Mouse (Mus musculus) yolk sac, embryonic 10.5 days (tissue): ENCODE data around the gene BC003965.
A peak's percentile ranks its signal among the peaks of the same experiment; 100 is the strongest.

ENCODE experiments used
- DNase-seq: peaks from one replicate; pipeline ENCODE4 v3.0.0-alpha.2; 2017; ENCODE audit warnings: low spot score

The BC003965 gene

DNA sequence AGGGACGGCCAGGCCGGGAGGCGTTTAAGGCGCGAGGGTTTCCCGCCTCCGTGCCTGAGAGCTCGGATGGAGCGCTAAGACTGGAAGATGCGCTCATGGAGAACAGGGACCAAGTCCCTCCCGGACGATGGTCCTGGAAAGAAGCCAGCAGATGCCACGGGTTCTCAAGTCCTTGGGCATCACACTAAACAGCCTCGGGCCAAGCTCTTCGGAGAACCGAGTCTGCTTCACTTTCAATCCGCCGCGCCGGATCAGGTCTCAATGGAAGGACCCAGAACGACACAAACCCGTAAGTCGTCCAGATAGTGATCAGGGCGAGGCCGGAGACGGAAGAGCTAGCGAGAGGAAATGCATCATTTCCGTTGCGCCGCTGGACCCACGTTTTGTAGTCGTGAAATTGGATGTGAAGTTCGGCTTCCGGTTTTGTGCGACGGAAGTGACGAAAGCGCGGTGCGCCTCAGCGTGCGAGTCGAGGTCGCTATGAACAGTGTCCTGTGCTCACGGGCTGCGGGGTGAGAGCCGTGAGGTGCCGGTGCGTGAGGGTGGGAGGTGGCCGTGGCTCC, at the start of gene BC003965:
BC003965 (plus strand) TSS at position 426 of the 563 bp plus-strand sequence.
- peak; percentile 96 for DNase-seq

DNA sequence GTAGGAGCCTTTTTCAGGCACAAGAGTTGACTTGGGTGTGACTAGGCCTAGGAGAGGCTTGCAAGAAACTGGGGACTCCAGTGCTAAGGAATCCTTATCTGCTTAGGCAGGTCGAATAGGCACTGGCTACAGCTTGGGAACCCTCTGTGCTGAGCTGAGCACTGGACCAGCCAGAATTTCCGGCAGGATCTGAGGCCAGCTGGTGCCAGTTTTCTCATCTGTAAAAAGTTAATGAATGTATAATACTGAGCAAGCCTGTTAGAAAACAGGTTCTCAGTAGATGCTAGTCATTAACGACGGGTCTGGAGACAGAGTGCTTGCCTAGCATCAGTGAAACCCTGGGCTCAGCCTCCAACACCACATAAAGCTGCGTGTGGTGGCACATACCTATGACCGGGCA, 48.7 kb upstream of the BC003965 start:
- no peak for DNase-seq

DNA sequence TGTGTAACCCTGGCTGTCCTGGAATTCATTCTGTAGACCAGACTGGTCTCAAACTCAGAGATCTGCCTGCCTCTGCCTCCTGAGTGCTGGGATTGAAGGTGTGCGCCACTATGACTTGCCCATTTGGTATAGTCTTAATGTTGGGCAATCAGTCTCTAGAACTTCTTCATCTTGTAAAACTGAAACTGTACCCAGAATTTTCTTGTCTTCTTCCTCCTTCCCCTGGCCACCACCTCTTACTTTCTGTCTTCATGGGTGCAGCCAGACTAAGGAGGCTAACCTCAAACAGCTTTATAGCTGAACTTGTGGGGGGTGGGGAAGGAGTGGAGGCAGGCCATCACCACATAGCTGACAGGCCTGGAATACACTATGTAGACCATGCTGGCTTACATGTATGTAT, 45.6 kb upstream of the BC003965 start:
- no peak for DNase-seq

DNA sequence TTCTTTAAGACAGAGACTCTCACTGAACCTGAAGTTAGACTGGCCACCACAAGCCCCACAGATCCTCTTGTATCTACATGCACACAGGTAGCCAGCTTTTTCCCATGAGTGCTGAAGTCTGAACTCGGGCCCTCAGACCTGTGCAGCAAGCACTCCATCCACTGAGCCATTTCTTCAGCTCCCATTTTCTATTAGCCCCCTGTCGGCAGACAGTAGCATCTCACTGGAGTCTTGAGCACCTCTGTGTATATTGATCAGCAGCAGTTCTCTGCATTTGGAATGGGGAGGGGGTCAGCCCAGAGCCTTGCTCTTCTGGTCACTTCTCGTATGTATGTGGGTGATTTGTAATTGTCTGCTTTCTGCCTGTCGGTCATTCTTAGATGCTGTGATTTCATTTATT, 44.4 kb upstream of the BC003965 start:
- DNase-seq: no peak

DNA sequence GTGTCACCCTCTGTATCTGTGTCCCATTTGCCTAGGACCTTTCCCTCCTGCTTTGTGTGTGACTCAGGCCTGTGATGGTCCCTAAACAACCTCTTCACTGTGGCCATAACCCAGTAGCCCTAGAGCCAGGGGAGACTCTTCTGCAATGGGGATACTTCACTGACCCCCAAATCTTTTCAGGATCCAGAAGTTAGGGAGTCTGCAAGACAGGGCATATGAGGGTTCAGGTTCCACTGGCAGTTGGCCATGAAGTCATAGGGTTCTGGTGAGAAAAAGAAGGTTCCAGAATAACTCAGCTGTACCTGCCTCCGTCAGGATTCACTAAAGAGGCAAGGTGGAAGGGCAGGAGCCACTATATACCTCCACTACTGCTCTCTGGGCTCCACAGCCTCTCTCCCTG, 22.2 kb upstream of the BC003965 start, which contains the start of gene Ccdc154:
Ccdc154 (plus strand) TSS at position 301 of the 400 bp plus-strand sequence.
- DNase-seq: no peak

DNA sequence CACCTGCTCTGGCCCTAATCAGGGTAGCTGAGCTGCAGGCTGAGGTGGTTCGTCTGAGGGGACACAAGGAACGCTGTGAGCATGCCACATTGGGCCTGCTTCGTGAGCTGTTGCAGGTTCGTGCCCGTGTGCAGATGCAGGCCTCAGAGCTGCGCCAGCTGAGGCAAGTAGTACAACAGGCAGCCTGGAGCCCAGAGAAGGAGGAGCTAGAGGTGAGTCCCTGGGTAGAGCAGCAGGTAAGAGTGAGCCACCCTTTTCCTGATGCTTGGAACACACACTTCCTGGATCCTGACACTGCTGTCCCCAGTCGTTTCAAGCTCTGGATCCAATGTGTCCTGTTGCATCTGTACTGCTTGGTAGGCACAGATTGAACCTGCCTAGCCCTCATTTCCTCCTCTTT, 21.0 kb upstream of the BC003965 start:
- DNase-seq: no peak

DNA sequence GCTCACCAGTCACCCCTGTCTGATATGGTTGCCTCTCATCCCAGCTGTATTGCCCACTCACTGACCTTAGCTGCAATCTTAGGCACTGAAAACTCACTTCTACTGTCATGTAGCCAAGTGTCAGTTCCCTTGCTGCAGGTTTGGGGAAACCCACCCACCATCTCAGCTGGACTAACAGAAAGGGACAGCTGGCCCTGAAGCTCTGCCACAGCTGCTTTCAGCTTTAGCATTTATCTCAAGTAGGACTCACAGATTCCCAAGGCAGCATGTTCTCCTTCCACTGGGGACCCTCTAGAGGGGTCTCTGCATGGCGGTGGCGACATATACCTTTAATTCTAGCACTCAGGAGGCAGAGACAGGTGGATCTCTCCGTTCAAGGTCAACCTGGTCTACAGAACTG, 19.6 kb upstream of the BC003965 start:
- no peak for DNase-seq

DNA sequence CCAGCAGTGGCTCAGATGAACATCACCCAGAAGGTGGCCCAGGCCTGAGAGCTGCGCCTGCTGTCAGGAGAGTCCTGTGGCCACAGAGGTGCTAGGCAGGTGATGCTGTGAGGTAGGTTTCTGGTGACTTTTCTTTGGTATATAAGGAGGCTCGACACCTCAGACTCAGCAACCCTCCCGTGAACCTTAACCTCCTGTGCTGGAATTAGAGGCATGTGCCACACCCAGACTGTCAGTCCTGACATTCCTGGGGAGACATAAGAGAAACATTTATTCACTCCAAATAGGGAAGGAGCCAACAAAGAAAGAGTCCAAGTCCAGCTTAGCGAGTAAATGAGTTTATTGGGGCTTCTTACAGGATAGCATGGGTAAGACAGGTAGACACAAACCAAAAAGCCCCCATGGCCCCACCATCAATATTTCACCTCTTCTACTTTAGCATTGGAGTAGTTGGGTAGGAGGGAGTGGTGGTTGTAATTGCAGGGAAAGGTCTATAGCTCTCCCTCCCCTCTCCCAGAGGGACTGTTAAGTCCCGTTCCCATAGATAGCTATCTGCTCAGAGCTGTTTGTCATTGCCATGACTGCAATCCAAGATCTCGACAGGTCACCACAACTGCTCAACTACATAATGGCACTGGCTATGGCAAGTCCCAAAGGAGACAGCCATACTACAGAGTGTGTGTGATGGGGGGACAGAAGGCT, 18.2 kb upstream of the BC003965 start:
- DNase-seq: no peak

DNA sequence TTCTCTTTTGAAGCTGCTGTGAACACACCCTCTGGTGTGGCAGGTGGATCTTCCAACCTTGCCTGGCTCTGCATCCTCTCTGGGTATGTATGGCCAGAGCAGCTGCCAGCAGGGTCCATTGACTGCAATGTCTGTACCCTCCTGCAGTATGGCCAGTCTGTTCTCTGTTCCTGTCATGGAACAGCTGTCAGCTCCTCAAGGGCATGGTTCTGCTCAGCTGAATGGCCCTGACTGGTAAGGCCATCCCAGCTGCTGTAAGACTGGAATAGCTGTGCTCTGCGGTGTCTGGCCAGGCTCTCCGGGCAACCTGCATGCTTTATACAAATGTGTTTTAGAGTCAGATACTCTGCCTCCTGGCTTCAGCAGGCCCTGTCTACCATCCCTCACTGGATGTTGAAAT, 14.6 kb upstream of the BC003965 start:
- DNase-seq: no peak

DNA sequence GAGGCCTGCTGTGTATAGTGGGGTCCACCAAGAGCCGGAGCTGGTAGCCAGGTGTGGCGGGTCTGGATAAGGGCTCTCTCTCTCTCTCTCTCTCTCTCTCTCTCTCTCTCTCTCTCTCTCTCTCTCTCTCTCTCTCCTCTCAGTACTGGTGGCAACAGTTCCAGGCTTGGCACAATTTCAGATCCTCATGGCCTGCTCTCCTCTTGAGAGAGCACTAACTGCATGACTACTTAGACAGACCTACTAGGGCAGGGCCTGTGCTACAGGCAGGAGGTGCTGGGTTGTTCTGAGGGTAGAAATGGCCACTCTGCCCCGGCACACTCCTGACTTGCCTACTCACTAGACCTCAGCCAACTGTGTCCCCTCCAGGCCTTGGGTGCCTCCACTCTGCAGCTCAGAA, 11.8 kb upstream of the BC003965 start:
- no peak for DNase-seq

DNA sequence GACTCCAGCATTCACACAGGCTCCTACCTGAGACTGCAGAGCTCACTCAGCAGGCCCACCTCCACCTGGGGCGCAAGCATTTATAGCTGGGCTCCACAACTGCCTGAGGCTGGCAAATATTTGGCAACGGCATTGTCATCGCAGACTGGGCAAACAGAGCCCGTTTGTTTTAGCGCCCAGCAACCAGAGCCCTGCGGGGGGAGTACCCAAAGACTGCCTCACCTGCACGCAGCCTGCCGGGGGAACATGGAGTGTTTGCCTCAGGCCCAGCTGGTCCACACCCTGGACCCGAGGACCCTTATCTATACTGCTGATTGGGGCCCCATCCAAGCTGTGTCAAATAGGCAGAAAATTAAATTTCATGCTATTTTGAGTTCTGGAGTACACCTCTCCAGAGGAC, 8.9 kb upstream of the BC003965 start, which contains the start of gene Gm38655:
Gm38655 (minus strand) TSS at position 61 of the 400 bp plus-strand sequence.
- no peak for DNase-seq

DNA sequence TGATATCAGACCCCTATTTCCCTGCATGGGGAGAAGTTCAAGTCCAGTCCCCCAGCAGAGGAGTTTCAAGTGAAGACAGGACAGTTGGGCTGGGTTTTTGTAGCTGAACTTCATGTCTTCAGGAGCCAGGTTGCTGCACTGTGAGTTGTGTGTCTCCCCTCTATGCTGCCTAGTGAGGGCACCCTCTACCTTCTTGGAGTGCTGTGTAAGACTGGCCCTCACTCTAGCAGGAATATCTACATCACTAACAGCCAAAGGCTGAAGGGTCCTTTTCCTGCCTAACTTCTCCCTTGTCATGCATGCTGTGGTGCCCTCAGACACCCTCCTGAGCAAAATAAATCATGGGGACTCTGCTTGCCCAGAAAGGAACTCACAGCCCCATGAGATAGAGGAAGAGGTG, 1.1 kb upstream of the BC003965 start:
- DNase-seq: no peak

DNA sequence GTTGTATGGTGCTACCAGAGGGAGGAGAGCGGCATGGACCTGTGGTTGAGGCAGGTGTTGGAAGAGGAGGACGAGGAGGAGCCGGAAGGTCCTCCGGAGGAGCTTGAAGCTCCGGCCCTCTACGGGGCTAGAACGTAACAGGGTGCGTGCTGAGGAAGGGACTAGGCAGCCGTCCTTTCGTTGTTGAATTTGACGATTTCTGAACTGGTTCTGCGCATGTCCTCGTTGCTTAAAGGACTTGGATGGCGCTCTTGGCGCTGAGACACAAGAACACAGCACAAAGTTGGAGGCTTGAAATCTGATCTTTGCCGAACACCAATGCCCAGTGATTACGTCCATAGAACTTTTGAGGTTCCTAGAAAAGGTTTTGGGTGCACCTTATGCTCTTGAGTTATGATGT, 607 bp downstream of the BC003965 start:
- no peak for DNase-seq

DNA sequence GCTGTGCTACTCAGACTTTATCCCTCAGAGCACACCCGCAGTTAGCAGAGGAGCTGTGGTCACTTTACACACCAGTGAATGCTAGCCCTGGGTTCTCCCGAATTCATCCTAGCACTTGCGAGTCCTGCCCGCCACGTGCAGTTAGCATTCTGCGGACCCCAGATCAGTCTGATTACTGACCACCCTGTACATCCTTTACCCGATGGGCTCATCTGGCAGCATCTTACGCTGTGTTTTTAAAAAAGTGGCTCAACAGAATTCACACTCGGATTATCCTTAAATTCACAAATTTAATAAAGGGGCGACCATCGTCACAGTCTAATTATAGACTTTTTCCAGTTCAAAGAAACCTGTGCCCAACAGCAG, 3.4 kb downstream of the BC003965 start:
- peak; percentile 12 for DNase-seq

DNA sequence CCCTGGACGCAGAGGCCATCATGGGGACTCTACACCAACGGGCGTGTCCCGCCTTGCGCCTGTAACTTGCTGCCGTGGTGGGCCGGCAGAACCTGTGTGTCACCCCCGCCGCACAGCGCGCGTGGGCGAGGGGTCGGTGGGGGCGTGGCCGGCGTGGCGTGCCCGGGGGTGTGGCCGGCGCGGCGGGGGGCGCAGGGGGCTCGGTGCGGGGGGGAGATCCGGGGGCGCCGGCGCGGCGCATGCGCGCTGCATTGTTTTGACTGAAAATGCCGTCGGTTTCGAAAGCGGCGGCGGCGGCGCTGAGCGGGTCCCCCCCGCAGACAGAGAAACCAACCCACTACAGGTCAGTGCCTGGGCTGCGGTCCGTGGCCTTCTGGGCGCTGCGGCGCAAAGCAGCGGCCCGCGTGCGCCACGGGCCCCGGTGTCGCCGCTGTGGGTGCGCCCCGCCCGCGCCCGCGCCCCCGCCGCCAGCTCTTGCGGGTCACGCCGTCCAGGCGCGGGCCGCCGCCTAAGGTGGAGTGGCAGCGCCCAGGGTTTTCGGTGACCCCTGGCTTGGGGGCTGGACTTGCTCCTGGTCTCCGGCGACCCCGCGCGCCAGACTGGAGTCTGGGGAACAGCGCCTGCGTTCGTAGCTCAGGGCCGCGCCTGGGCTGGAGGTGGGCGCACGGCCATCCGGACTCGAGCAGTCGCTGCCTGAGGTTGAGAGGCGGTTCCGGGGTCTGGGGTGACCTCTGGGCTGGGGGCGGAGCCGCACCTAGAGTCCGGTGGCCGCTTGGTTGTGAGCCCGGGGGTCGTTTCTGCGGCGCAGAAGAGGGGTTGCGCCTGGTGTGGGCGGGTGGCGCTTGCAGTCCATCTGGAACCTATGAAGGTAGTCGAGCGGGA, 4.0 kb downstream of the BC003965 start, which contains the start of gene Unkl:
Unkl (plus strand) TSS at position 248 of the 882 bp plus-strand sequence.
- peak; percentile 78 for DNase-seq

DNA sequence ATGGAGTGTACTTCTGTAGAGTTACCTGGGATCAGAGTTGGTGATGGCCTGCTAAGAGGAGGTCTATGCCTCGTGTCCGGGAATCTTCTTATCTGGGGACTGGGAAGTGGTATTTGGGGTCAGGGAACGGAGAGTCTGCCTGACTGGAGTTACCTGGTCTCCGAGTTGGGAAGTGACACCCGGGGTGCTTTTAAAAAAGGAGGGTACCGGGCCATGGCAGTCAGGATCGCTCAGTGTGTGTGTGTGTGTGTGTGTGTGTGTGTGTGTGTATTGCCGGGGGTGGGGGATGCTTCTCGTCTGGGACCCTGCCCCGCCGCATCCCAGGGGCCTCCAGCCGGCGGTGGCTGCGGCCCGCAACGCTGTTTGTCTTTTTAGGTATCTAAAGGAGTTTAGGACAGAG, 4.7 kb downstream of the BC003965 start:
- no peak for DNase-seq

DNA sequence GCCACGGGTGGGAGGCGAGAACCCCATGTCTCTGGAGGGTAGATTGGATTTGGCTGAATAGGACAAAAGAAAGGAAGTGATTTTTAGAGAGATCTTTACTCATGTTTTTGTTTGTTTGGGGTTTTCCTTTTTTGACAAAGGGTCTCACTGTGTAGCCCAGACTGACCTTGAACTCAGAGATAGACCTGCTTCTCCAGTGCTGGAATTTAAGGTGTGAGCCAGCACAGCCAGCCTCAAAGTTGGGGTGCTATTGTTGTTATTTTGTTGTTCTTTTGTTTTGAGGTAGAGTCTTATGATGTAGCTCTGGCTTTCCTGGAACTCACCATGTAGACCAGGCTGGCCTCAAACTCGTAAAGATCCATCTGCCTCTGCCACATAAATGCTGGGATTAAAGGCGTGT, 18.0 kb downstream of the BC003965 start:
- no peak for DNase-seq

DNA sequence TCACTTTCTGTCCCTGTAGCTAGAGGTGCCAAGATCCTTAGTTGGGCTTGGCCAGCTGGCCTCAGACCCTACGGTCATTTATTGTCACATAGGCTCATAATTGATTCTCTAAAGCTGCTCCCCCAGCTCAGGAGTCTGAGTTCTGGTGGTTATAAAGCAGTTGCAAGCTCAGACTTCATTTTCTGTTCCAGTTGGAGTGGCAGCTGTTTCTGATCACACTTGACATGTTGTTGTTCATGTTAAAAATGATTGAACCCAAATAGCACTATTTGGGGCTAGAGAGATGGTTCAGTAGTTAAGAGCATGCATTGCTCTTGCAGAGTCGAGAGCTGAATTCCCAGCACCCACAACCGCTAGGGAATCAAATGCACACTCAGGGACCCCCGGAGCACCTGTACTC, 25.7 kb downstream of the BC003965 start:
- DNase-seq: no peak

DNA sequence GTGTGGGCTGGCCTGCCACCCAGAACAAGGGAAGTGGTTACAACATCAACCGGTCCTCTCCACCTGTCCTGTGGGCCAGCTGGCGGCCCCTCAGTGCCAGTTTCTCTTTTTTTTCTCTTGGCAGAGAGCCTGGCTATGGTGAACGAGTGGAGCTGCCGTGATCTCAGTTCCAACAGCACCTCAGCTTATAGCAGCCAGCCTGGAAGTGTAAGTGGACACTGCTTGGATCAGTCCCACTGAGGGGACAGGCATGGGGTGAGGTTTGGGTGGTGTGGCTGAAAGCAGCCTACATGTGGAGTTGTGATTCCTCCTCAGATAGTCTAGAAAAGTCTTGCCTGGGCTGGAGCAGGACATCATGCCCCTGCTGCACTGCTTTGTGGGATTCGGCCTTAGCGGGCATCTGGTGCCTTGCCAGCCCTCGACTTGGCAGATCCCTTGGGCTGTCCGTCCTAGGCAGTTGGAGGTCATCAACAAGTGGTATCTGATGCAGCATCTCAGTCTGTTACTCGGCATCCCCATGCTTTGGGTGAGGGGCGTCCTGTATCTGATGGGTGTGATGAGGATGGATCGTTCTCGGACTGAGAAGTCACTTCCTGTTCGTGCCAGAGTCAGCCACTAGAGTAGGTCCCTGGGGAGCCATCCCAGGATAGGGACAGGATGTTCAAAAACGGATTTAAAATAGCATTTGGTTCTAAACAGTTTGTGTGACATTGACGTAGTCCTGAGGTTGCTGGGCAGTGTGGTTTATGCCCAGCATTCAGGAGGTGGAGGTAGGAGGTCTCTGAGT, 26.5 kb downstream of the BC003965 start:
- no peak for DNase-seq

DNA sequence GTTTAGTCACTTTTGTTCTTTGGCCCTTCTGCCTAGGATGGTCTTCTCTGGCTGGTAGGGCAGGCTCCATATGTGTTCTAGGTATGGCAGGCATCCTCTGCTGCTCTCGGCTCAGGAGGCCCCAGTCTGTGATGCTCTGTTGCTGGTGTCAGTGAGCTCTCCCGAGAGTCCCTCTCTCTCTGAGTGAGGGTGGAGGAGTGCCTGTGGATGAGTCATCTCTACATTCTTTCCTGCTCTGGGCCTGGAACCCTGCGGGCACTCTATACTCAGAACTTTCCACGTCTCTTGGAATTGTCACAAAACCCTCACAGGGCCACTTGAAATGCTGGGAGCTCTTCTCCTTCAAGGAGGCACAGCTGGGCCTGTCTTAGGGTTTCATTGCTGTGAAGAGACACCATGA, 27.4 kb downstream of the BC003965 start:
- no peak for DNase-seq

DNA sequence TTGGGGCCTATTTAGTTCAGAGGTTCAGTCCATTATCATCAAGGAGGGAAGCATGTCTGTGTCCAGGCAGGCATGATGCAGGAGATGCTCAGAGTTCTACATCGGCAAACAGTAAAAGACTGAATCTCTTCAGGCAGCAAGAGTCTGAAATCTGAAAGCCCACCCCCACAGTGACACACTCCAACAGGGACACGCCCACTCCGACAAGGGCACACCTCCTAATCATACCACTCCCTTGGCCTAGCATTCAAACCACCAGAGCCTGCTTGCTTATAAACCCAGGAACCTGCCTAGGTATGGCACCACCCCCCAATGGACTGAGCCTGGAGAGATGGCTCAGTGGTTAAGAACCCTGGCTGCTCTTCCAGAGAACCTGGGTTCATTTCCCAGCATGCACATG, 31.1 kb downstream of the BC003965 start:
- no peak for DNase-seq

DNA sequence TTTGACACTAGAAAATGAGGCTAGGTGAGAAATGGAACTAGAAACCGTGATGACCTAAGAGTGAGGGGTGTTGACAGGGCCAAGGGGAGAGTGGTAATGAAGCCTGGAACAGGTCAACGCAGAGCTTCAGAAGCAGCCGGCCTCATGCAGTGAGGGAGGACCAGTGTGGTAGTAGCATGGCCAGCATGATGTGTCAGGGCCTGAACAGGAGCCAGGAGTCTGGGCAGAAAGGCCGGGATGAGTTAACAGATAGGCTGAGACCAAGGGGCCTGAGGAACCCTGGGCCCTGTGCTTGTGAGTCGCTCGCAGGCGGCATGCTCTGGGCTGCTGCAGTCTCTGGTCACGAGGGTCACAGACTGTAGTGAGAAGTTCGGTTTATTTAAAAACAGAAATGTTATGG, 34.6 kb downstream of the BC003965 start:
- DNase-seq: no peak
